Mouse (Mus musculus): ENCODE results near the gene Ttc7b. TPM values are rescaled to one million over a fixed set of nuclear protein-coding genes. Genes with fewer than 3 reads are reported as not detected.

Ttc7b gene
- polyA plus RNA-seq (2015; fragmentation: Nextera tagmentation; extraction: Ambion mirVana): 3.9 and 4.7 TPM in 2 replicates

- Histone ChIP-seq H3K4me2 (replicated peaks; ENCODE audit: low read depth, low read length) (peak within 1 kb of the TSS; percentile 82), H3K4me1 (ENCODE audit: insufficient read depth, low read length) (peaks cover 27% of the 10 kb centered on the region), H3K36me3 (ENCODE audit: insufficient read depth, low read length) (no peaks in the 10 kb centered on the region), H3K27me3 (ENCODE audit: insufficient read depth, low read length) (no peaks in the 10 kb centered on the region), H3K4me3 (ENCODE audit: low read length) (peak within 1 kb of the TSS; percentile 81), H3K27ac (ENCODE audit: low read length) (peak within 1 kb of the TSS; percentile 75; the same call in 1 of the 2 replicates), H3K9me3 (ENCODE audit: low read length) (no peaks in the 10 kb centered on the region), H3K9ac (replicated peaks; ENCODE audit: low read length) (peak within 1 kb of the TSS; percentile 95)
- peak; percentile 77 for ATAC-seq (ENCODE audit: low FRiP score, low TSS enrichment)
- 6% methylated on average over 25 of the region's 42 CpGs for WGBS
These were observed at the start of gene Ttc7b for GRCm38 (mm10) chr12:100520794-100521186. Gene Ttc7b, minus strand, starts transcription at chr12:100520826.

DNA sequence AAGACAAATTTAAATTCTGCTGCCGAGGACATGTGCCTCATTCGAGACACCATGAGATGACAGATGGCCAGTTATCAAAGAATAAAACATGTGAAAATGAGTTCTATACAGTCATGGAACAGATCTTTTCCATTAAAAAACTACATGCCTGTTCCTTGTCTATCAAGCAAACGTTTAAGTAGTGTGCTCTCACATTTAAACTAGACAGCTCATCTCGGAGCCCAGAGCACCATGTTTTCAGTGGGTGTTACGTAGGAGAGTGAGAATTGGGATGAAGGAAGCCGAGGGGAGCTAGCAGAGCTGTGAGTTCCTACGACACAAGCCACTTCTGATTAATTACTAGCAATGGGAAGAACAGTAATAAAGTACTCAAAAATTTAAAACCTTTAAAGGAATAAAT, 48.2 kb upstream of the Ttc7b start:
- Histone ChIP-seq H3K9ac (replicated peaks; ENCODE audit: low read length) (no peak overlapping the region), H3K4me2 (replicated peaks; ENCODE audit: low read depth, low read length) (no peak overlapping the region), H3K36me3 (ENCODE audit: insufficient read depth, low read length) (no peaks in the 10 kb centered on the region), H3K9me3 (ENCODE audit: low read length) (no peaks in the 10 kb centered on the region), H3K4me1 (ENCODE audit: insufficient read depth, low read length) (0 out of 2 replicates have a peak, but pooled peaks cover 7% of the 10 kb centered on the region), H3K4me3 (ENCODE audit: low read length) (no peak overlapping the region), H3K27me3 (ENCODE audit: insufficient read depth, low read length) (no peaks in the 10 kb centered on the region), H3K27ac (ENCODE audit: low read length) (no peak overlapping the region)
- no peak for ATAC-seq (ENCODE audit: low FRiP score, low TSS enrichment)
- WGBS: 74% methylated on average over 7 of the region's 7 CpGs

GRCm38 (mm10) chr12:100568105-100568504, 47.5 kb upstream of the Ttc7b start:
- Histone ChIP-seq H3K4me2 (replicated peaks; ENCODE audit: low read depth, low read length) (no peak overlapping the region), H3K9ac (replicated peaks; ENCODE audit: low read length) (no peak overlapping the region), H3K27me3 (ENCODE audit: insufficient read depth, low read length) (no peaks in the 10 kb centered on the region), H3K27ac (ENCODE audit: low read length) (no peak overlapping the region), H3K36me3 (ENCODE audit: insufficient read depth, low read length) (no peaks in the 10 kb centered on the region), H3K4me1 (ENCODE audit: insufficient read depth, low read length) (0 out of 2 replicates have a peak, but pooled peaks cover 7% of the 10 kb centered on the region), H3K9me3 (ENCODE audit: low read length) (no peaks in the 10 kb centered on the region), H3K4me3 (ENCODE audit: low read length) (no peak overlapping the region)
- ATAC-seq (ENCODE audit: low FRiP score, low TSS enrichment): no peak
- WGBS: 84% methylated on average over 6 of the region's 6 CpGs

DNA sequence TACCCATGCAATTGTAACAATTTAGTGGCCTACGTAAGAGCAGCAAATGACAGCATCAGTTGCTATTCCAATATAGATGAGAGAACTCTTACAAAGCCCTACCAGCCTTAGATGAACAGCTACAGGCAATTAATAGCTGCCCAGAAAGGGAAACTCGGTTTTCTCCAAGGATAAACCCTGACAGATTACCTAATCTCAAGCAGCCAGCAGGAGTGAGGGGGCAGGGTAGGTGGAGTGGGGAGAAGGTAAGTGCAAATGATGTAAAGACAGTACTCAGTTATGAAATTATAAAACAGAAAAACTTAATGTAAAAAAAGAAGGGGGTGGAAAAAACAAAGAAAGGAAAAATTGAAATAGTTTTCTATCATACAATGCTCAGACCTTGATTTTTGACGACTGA, 47.0 kb upstream of the Ttc7b start:
- no peak overlapping the region for H3K9ac ChIP-seq (replicated peaks; ENCODE audit: low read length)
- WGBS: 80% methylated on average over 3 of the region's 3 CpGs
- no peaks in the 10 kb centered on the region for H3K27me3 ChIP-seq (ENCODE audit: insufficient read depth, low read length)

GRCm38 (mm10) chr12:100553675-100554074, 33.0 kb upstream of the Ttc7b start:
- Histone ChIP-seq H3K9me3 (ENCODE audit: low read length) (no peaks in the 10 kb centered on the region), H3K27me3 (ENCODE audit: insufficient read depth, low read length) (no peaks in the 10 kb centered on the region), H3K4me1 (ENCODE audit: insufficient read depth, low read length) (no peaks in the 10 kb centered on the region), H3K27ac (ENCODE audit: low read length) (no peak overlapping the region), H3K9ac (replicated peaks; ENCODE audit: low read length) (no peak overlapping the region), H3K36me3 (ENCODE audit: insufficient read depth, low read length) (no peaks in the 10 kb centered on the region), H3K4me3 (ENCODE audit: low read length) (no peak overlapping the region), H3K4me2 (replicated peaks; ENCODE audit: low read depth, low read length) (no peak overlapping the region)
- whole genome bisulfite sequencing: 83% methylated on average over 6 of the region's 6 CpGs
- ATAC-seq (ENCODE audit: low FRiP score, low TSS enrichment): no peak

More for the DNA sequence above, 47.0 kb upstream of the Ttc7b start:
- H3K4me2 ChIP-seq (replicated peaks; ENCODE audit: low read depth, low read length): no peak overlapping the region
- ATAC-seq (ENCODE audit: low FRiP score, low TSS enrichment): no peak
- no peak overlapping the region for H3K27ac ChIP-seq (ENCODE audit: low read length)
- no peaks in the 10 kb centered on the region for H3K9me3 ChIP-seq (ENCODE audit: low read length)
- no peak overlapping the region for H3K4me3 ChIP-seq (ENCODE audit: low read length)
- H3K36me3 ChIP-seq (ENCODE audit: insufficient read depth, low read length): no peaks in the 10 kb centered on the region
- H3K4me1 ChIP-seq (ENCODE audit: insufficient read depth, low read length): 0 out of 2 replicates have a peak, but pooled peaks cover 7% of the 10 kb centered on the region

DNA sequence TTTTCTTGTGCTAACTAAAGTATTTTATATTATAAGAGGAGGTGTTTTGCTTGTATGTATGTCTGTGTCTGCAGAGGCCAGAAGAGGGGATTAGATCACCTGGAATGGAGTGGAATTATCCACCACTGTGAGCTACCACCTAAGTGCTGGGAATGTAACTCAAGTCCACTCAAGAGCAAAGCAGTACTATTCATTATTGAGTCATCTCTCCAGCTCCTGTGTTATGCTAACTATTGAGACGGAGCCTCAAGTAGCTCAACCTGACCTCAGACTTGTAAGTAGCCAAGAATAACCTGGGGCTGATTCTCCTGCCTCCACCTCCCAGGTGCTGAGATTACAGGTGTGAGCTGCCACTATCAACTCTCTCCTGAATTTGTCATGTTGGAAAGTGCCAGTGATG, 31.3 kb upstream of the Ttc7b start:
- H3K4me1 ChIP-seq (ENCODE audit: insufficient read depth, low read length): no peaks in the 10 kb centered on the region
- no peaks in the 10 kb centered on the region for H3K36me3 ChIP-seq (ENCODE audit: insufficient read depth, low read length)
- H3K9me3 ChIP-seq (ENCODE audit: low read length): no peaks in the 10 kb centered on the region
- WGBS: 91% methylated on average over 1 of the region's 1 CpGs
- no peak overlapping the region for H3K9ac ChIP-seq (replicated peaks; ENCODE audit: low read length)
- H3K27me3 ChIP-seq (ENCODE audit: insufficient read depth, low read length): no peaks in the 10 kb centered on the region
- no peak overlapping the region for H3K4me3 ChIP-seq (ENCODE audit: low read length)
- no peak overlapping the region for H3K27ac ChIP-seq (ENCODE audit: low read length)
- no peak overlapping the region for H3K4me2 ChIP-seq (replicated peaks; ENCODE audit: low read depth, low read length)
- no peak for ATAC-seq (ENCODE audit: low FRiP score, low TSS enrichment)

DNA sequence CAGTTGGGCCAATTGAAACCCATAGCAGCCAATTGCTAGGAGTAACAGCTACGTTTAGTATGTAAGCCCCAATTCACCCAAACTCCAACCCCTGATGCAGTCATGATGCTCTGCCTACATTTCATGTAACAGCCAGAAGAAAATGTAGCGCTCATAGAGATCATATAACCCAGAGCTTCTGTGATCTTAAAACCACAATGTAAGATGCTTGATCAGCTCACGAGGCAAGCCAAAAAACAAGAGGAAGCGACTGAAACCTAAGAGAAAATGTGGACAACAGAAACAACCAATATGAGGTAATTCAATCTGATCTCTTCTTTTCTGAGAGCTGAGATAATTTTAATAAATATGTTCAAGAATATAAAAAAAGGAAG, 23.6 kb upstream of the Ttc7b start:
- no peaks in the 10 kb centered on the region for H3K9me3 ChIP-seq (ENCODE audit: low read length)
- H3K27ac ChIP-seq (ENCODE audit: low read length): no peak overlapping the region
- no peaks in the 10 kb centered on the region for H3K36me3 ChIP-seq (ENCODE audit: insufficient read depth, low read length)
- no peak overlapping the region for H3K4me3 ChIP-seq (ENCODE audit: low read length)
- 90% methylated on average over 4 of the region's 4 CpGs for WGBS
- no peak overlapping the region for H3K4me2 ChIP-seq (replicated peaks; ENCODE audit: low read depth, low read length)
- ATAC-seq (ENCODE audit: low FRiP score, low TSS enrichment): no peak
- no peak overlapping the region for H3K9ac ChIP-seq (replicated peaks; ENCODE audit: low read length)
- no peaks in the 10 kb centered on the region for H3K27me3 ChIP-seq (ENCODE audit: insufficient read depth, low read length)
- H3K4me1 ChIP-seq (ENCODE audit: insufficient read depth, low read length): peaks cover 6% of the 10 kb centered on the region

DNA sequence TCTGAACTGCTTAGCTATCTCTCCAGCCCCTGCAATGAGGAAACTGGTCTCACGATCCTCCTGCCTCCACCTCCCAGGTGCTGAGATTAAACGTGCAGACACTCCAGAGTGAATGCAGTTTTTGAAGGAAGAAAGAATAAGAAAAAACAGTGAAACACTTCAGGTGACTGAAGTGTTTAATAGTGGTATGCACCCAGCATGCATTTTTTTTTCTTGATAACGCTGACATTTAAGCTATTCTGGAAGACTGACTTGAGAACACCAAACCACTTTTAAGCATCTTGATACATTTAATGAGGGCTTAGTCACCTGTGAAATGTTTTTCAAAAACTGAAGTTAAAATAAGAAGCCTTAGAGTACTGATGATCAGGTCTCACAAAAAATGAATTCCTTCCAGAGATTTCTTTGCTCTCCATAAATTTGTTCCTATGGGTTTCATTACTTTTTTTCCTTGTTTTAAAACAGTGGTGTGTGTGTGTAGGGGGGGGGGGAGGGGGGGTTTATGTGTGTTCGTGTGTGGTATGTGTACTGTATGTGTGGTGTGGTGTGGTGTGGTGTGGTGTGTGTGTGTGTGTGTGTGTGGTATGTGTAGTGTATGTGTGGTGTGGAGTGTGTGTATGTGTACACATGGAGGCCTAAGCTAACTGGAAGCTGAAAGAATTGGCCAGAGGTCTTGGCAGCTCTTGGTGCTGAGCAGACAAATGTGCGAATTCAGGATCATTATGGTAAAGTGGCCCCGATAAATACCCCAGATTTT, 23.0 kb upstream of the Ttc7b start:
- Histone ChIP-seq H3K4me3 (ENCODE audit: low read length) (no peak overlapping the region), H3K27me3 (ENCODE audit: insufficient read depth, low read length) (no peaks in the 10 kb centered on the region), H3K9me3 (ENCODE audit: low read length) (no peaks in the 10 kb centered on the region), H3K4me1 (ENCODE audit: insufficient read depth, low read length) (peaks cover 11% of the 10 kb centered on the region), H3K27ac (ENCODE audit: low read length) (no peak overlapping the region), H3K9ac (replicated peaks; ENCODE audit: low read length) (no peak overlapping the region), H3K36me3 (ENCODE audit: insufficient read depth, low read length) (no peaks in the 10 kb centered on the region), H3K4me2 (replicated peaks; ENCODE audit: low read depth, low read length) (no peak overlapping the region)
- WGBS: 81% methylated on average over 6 of the region's 6 CpGs
- no peak for ATAC-seq (ENCODE audit: low FRiP score, low TSS enrichment)

- peaks cover 16% of the 10 kb centered on the region for H3K4me1 ChIP-seq (ENCODE audit: insufficient read depth, low read length)
- no peak overlapping the region for H3K4me2 ChIP-seq (replicated peaks; ENCODE audit: low read depth, low read length)
- H3K27me3 ChIP-seq (ENCODE audit: insufficient read depth, low read length): no peaks in the 10 kb centered on the region
- ATAC-seq (ENCODE audit: low FRiP score, low TSS enrichment): no peak
- H3K27ac ChIP-seq (ENCODE audit: low read length): no peak overlapping the region
- WGBS: 85% methylated on average over 6 of the region's 6 CpGs
- H3K4me3 ChIP-seq (ENCODE audit: low read length): no peak overlapping the region
- H3K9me3 ChIP-seq (ENCODE audit: low read length): no peaks in the 10 kb centered on the region
- H3K36me3 ChIP-seq (ENCODE audit: insufficient read depth, low read length): no peaks in the 10 kb centered on the region
- no peak overlapping the region for H3K9ac ChIP-seq (replicated peaks; ENCODE audit: low read length)
These were observed 21.9 kb upstream of the Ttc7b start for GRCm38 (mm10) chr12:100542494-100542893.

- Histone ChIP-seq H3K9me3 (ENCODE audit: low read length) (no peaks in the 10 kb centered on the region), H3K4me3 (ENCODE audit: low read length) (no peak overlapping the region), H3K27me3 (ENCODE audit: insufficient read depth, low read length) (no peaks in the 10 kb centered on the region), H3K27ac (ENCODE audit: low read length) (no peak overlapping the region), H3K36me3 (ENCODE audit: insufficient read depth, low read length) (no peaks in the 10 kb centered on the region), H3K4me2 (replicated peaks; ENCODE audit: low read depth, low read length) (no peak overlapping the region), H3K4me1 (ENCODE audit: insufficient read depth, low read length) (peaks cover 16% of the 10 kb centered on the region), H3K9ac (replicated peaks; ENCODE audit: low read length) (no peak overlapping the region)
- 35% methylated on average over 3 of the region's 3 CpGs for WGBS
- no peak for ATAC-seq (ENCODE audit: low FRiP score, low TSS enrichment)
These were observed 21.4 kb upstream of the Ttc7b start for GRCm38 (mm10) chr12:100542076-100542475.

All from kidney, embryonic 16.5 days (tissue).